Mouse (Mus musculus) WW6 (cell line): ENCODE measurements around the gene Cars.
A peak's percentile ranks its signal among the peaks of the same experiment; 100 is the strongest.
"Not testable (repeated sequence)": the region's sequence is repeated elsewhere in the genome, so short reads cannot be mapped to it uniquely, and the experiment has no call there.

Experiments used
- DNase-seq: peaks from one replicate; pipeline ENCODE4 v3.0.0-alpha.2; 2013; ENCODE audit warnings: low read depth, low spot score

Cars gene

GRCm38 (mm10) chr7:143599428-143600230, at the start of gene Cars:
Gene Cars (minus strand): TSS chr7:143600090.
- peak; percentile 96 for DNase-seq

GRCm38 (mm10) chr7:143649034-143649768, 49.3 kb upstream of the Cars start, which contains the start of gene Tnfrsf22:
Gene Tnfrsf22 (minus strand): TSS chr7:143649661.
- DNase-seq, result peak; percentile 62

- not testable (repeated sequence) for DNase-seq
These were observed 44.1 kb upstream of the Cars start for GRCm38 (mm10) chr7:143643949-143644348.

- no peak for DNase-seq
These were observed 36.8 kb upstream of the Cars start for GRCm38 (mm10) chr7:143636674-143637073.

- DNase-seq, result no peak
These were observed 31.6 kb upstream of the Cars start for GRCm38 (mm10) chr7:143631503-143631902.

GRCm38 (mm10) chr7:143629501-143629900, 29.6 kb upstream of the Cars start:
- DNase-seq, result no peak

- no peak for DNase-seq
These were observed 28.6 kb upstream of the Cars start, which contains the start of gene Tnfrsf26 for GRCm38 (mm10) chr7:143628540-143628939. Gene Tnfrsf26 (minus strand): TSS chr7:143628722.

- DNase-seq, result no peak
These were observed 27.8 kb upstream of the Cars start for GRCm38 (mm10) chr7:143627555-143628286.

GRCm38 (mm10) chr7:143626178-143626577, 26.3 kb upstream of the Cars start:
- no peak for DNase-seq

- DNase-seq, result no peak
These were observed 25.3 kb upstream of the Cars start for GRCm38 (mm10) chr7:143625151-143625550.

- no peak for DNase-seq
These were observed 24.7 kb upstream of the Cars start for GRCm38 (mm10) chr7:143624561-143624960.

GRCm38 (mm10) chr7:143620951-143621350, 21.1 kb upstream of the Cars start:
- no peak for DNase-seq

GRCm38 (mm10) chr7:143614404-143615135, 14.7 kb upstream of the Cars start:
- DNase-seq, result no peak

GRCm38 (mm10) chr7:143612215-143612614, 12.3 kb upstream of the Cars start:
- DNase-seq, result no peak

GRCm38 (mm10) chr7:143605321-143605720, 5.4 kb upstream of the Cars start:
- DNase-seq, result no peak

- DNase-seq, result no peak
These were observed 5.0 kb upstream of the Cars start for GRCm38 (mm10) chr7:143604889-143605288.

- DNase-seq, result peak; percentile 20
These were observed 1.8 kb upstream of the Cars start for GRCm38 (mm10) chr7:143601705-143602104.

GRCm38 (mm10) chr7:143600231-143600740, 396 bp upstream of the Cars start:
- no peak for DNase-seq

GRCm38 (mm10) chr7:143594865-143595264, 5.0 kb downstream of the Cars start:
- no peak for DNase-seq

GRCm38 (mm10) chr7:143592255-143592654, 7.6 kb downstream of the Cars start:
- DNase-seq, result no peak

- no peak for DNase-seq
These were observed 11.9 kb downstream of the Cars start for GRCm38 (mm10) chr7:143588006-143588405.
